Mouse (Mus musculus) erythroblast, adult 5-6 weeks (primary cell): ENCODE data around the gene Oas2. TPM values are rescaled to one million over a fixed set of nuclear protein-coding genes. Genes with fewer than 3 reads are reported as not detected.

Experiments
- ATAC-seq: replicated peaks from 2 replicates; pipeline ENCODE4 v1.8.0; 2016; ENCODE audit warnings: moderate number of reproducible peaks, mild to moderate bottlenecking, moderate TSS enrichment, inconsistent platforms; ENCODE audit not compliant: poor library complexity, low FRiP score, severe bottlenecking
- total RNA-seq, 2 experiments: library from RNA; stranded (forward) in 1 of 2; stranded (reverse) in 1 of 2; fragments of 150-400 nt in 1 of 2; fragments of 200-764, 138-1000 nt in 1 of 2; gene quantifications; 2 replicates each; pipeline versions ENCODE4 v1.2.3 to v1.2.4; 2015 to 2017; ENCODE audit warnings: low replicate concordance in 2 of 2

The Oas2 gene
- total RNA-seq, 2 experiments from 2014 or later = 7.0 to 17.9 TPM

GRCm38 (mm10) chr5:120734380-120734990 is 15.2 kb downstream of the Oas2 start:
- no peak for ATAC-seq

GRCm38 (mm10) chr5:120733696-120734095 is 16.0 kb downstream of the Oas2 start:
- no peak for ATAC-seq

GRCm38 (mm10) chr5:120732740-120733139 is 16.9 kb downstream of the Oas2 start:
- ATAC-seq = no peak

GRCm38 (mm10) chr5:120729319-120729718 is 20.3 kb downstream of the Oas2 start:
- no peak for ATAC-seq

GRCm38 (mm10) chr5:120725811-120726455 is 23.7 kb downstream of the Oas2 start:
- no peak for ATAC-seq

GRCm38 (mm10) chr5:120721005-120721404 is 28.6 kb downstream of the Oas2 start:
- no peak for ATAC-seq

- no peak for ATAC-seq
These were observed 30.9 kb downstream of the Oas2 start for GRCm38 (mm10) chr5:120718600-120719378.

- ATAC-seq = no peak
These were observed 32.5 kb downstream of the Oas2 start for GRCm38 (mm10) chr5:120717136-120717535.

GRCm38 (mm10) chr5:120714314-120714713 is 35.3 kb downstream of the Oas2 start:
- ATAC-seq = no peak

- no peak for ATAC-seq
These were observed 36.9 kb downstream of the Oas2 start for GRCm38 (mm10) chr5:120712721-120713120.

- no peak for ATAC-seq
These were observed 37.8 kb downstream of the Oas2 start, which contains the start of gene Dtx1 for GRCm38 (mm10) chr5:120711827-120712226. Gene Dtx1, minus strand, starts transcription at chr5:120711927.

GRCm38 (mm10) chr5:120711416-120711815 is 38.2 kb downstream of the Oas2 start:
- no peak for ATAC-seq

- no peak for ATAC-seq
These were observed 38.8 kb downstream of the Oas2 start for GRCm38 (mm10) chr5:120710826-120711248.

GRCm38 (mm10) chr5:120710161-120710825 is 39.4 kb downstream of the Oas2 start:
- ATAC-seq = no peak

GRCm38 (mm10) chr5:120706976-120707375 is 42.7 kb downstream of the Oas2 start:
- ATAC-seq = no peak

GRCm38 (mm10) chr5:120706541-120706940 is 43.1 kb downstream of the Oas2 start:
- no peak for ATAC-seq

GRCm38 (mm10) chr5:120704421-120704820 is 45.2 kb downstream of the Oas2 start:
- ATAC-seq = no peak

GRCm38 (mm10) chr5:120703660-120704059 is 46.0 kb downstream of the Oas2 start:
- no peak for ATAC-seq

GRCm38 (mm10) chr5:120702969-120703368 is 46.7 kb downstream of the Oas2 start:
- ATAC-seq = no peak

- ATAC-seq = no peak
These were observed 47.2 kb downstream of the Oas2 start for GRCm38 (mm10) chr5:120702421-120702820.
